Mouse (Mus musculus) cortical plate, adult 2 months (tissue): ENCODE measurements around the gene Rflna. TPM values are rescaled to one million over a fixed set of nuclear protein-coding genes. Genes with fewer than 3 reads are reported as not detected.

ENCODE experiments used
- H3K27ac ChIP-seq: fragments of 200-500 bp; 2 replicates; pipeline ENCODE4 v1.5.1; 2012; ENCODE audit warnings: low read length, control low read depth, inconsistent platforms; ENCODE audit not compliant: insufficient read depth
- H3K4me1 ChIP-seq: fragments of 200-500 bp; 2 replicates; pipeline ENCODE4 v1.6.1; 2011; ENCODE audit warnings: low read length; ENCODE audit not compliant: control insufficient read depth, insufficient read depth
- H3K4me3 ChIP-seq: fragments of 200-500 bp; 2 replicates; pipeline ENCODE4 v1.5.1; 2011; ENCODE audit warnings: mild to moderate bottlenecking, low read length, control low read depth; ENCODE audit not compliant: insufficient read depth
- CTCF ChIP-seq: fragments of 200-500 bp; IDR thresholded peaks from 2 replicates; pipeline ENCODE4 v1.5.1; 2011; ENCODE audit warnings: mild to moderate bottlenecking, control low read depth, low read length; ENCODE audit not compliant: insufficient read depth; ENCODE audit errors: extremely low read depth
- POLR2A ChIP-seq: fragments of 200-500 bp; IDR thresholded peaks from 2 replicates; pipeline ENCODE4 v1.6.1; 2011; ENCODE audit warnings: mild to moderate bottlenecking, low read length, control low read depth; ENCODE audit not compliant: insufficient read depth; ENCODE audit errors: extremely low read depth
- polyA plus RNA-seq: library from polyadenylated mRNA; depleted of rRNA; stranded (reverse); fragments of >200 nt; gene quantifications from 2 replicates; pipeline ENCODE4 v1.2.3, GENCODE M21; 2012; rRNA removed

Rflna gene
- 0.70 and 0.71 TPM in 2 replicates for polyA plus RNA-seq

GRCm38 (mm10) chr5:125002969-125003872 is at the start of gene Rflna:
Rflna (plus strand) TSS chr5:125003221.
- TF ChIP-seq CTCF (no peak), POLR2A (no peak)
- H3K27ac ChIP-seq = no peak within 1 kb of the TSS
- no peak within 1 kb of the TSS for H3K4me3 ChIP-seq
- H3K4me1 ChIP-seq = no peaks in the 10 kb centered on the region

- Histone ChIP-seq H3K4me3 (no peak overlapping the region), H3K27ac (no peak overlapping the region), H3K4me1 (no peaks in the 10 kb centered on the region)
- TF ChIP-seq POLR2A (no peak), CTCF (no peak)
These were observed 48.4 kb upstream of the Rflna start for GRCm38 (mm10) chr5:124954404-124955305.

- TF ChIP-seq CTCF (no peak), POLR2A (no peak)
- Histone ChIP-seq H3K4me3 (no peak overlapping the region), H3K27ac (no peak overlapping the region), H3K4me1 (no peaks in the 10 kb centered on the region)
These were observed 45.5 kb upstream of the Rflna start for GRCm38 (mm10) chr5:124957491-124957890.

GRCm38 (mm10) chr5:124959099-124959498 is 43.9 kb upstream of the Rflna start:
- no peaks in the 10 kb centered on the region for H3K4me1 ChIP-seq
- TF ChIP-seq POLR2A (no peak), CTCF (no peak)

GRCm38 (mm10) chr5:124960131-124960901 is 42.7 kb upstream of the Rflna start:
- no peaks in the 10 kb centered on the region for H3K4me1 ChIP-seq
- no peak for TF ChIP-seq POLR2A
- TF ChIP-seq CTCF = no peak
- H3K4me3 ChIP-seq = no peak overlapping the region

More at GRCm38 (mm10) chr5:124959099-124959498, 43.9 kb upstream of the Rflna start:
- H3K4me3 ChIP-seq = no peak overlapping the region
- no peak overlapping the region for H3K27ac ChIP-seq

GRCm38 (mm10) chr5:124961433-124961832 is 41.6 kb upstream of the Rflna start:
- Histone ChIP-seq H3K27ac (no peak overlapping the region), H3K4me1 (no peaks in the 10 kb centered on the region), H3K4me3 (no peak overlapping the region)
- no peak for TF ChIP-seq POLR2A
- no peak for TF ChIP-seq CTCF

More at GRCm38 (mm10) chr5:124960131-124960901, 42.7 kb upstream of the Rflna start:
- H3K27ac ChIP-seq = no peak overlapping the region

GRCm38 (mm10) chr5:124962761-124963160 is 40.3 kb upstream of the Rflna start:
- Histone ChIP-seq H3K4me3 (no peak overlapping the region), H3K4me1 (no peaks in the 10 kb centered on the region), H3K27ac (no peak overlapping the region)
- no peak for TF ChIP-seq POLR2A
- TF ChIP-seq CTCF = no peak

GRCm38 (mm10) chr5:124963806-124964672 is 39.0 kb upstream of the Rflna start:
- TF ChIP-seq POLR2A (no peak), CTCF (no peak)
- Histone ChIP-seq H3K4me1 (no peaks in the 10 kb centered on the region), H3K27ac (no peak overlapping the region), H3K4me3 (no peak overlapping the region)
